Mouse (Mus musculus): ENCODE results near the gene Cdc42bpb.

- TF ChIP-seq TAL1 (IDR thresholded peaks at IDR 0.05; ENCODE audit: low read length): no peak
- no peak for TF ChIP-seq GATA1 (IDR thresholded peaks at IDR 0.05; ENCODE audit: low read length)
Measured at GRCm38 (mm10) chr12:111376826-111377331, 639 bp downstream of the Cdc42bpb start.
